Mouse (Mus musculus) intestine, postnatal 0 days (tissue): Measurements from ENCODE around the gene 9930021J03Rik. TPM values are rescaled to one million over a fixed set of nuclear protein-coding genes. Genes with fewer than 3 reads are reported as not detected.
A peak's percentile ranks its signal among the peaks of the same experiment; 100 is the strongest.

Experiments used
- ATAC-seq: fragments of 200-750 bp; cut with Nextera tagmentation; 2 replicates; pipeline ENCODE4 v1.8.0; 2017; ENCODE audit warnings: mild to moderate bottlenecking, moderate TSS enrichment, moderate library complexity
- H3K27ac ChIP-seq: fragments of 300-500 bp; sonication (generic); 2 replicates; pipeline ENCODE4 v1.5.1; 2014; ENCODE audit warnings: mild to moderate bottlenecking, low read depth, low read length, moderate library complexity
- H3K27me3 ChIP-seq: fragments of 300-500 bp; sonication (generic); replicated peaks from 2 replicates; pipeline ENCODE4 v1.6.1; 2014; ENCODE audit warnings: low read length, mixed read lengths; ENCODE audit not compliant: control insufficient read depth, insufficient read depth
- H3K36me3 ChIP-seq: fragments of 300-500 bp; sonication (generic); 2 replicates; pipeline ENCODE4 v1.6.1; 2014; ENCODE audit warnings: mild to moderate bottlenecking, moderate library complexity; ENCODE audit not compliant: control insufficient read depth, insufficient read depth
- H3K4me1 ChIP-seq: fragments of 300-500 bp; sonication (generic); replicated peaks from 2 replicates; pipeline ENCODE4 v1.6.1; 2014; ENCODE audit warnings: antibody characterized with exemption, low read length, mixed read lengths; ENCODE audit not compliant: control insufficient read depth, insufficient read depth
- H3K4me2 ChIP-seq: fragments of 300-500 bp; sonication (generic); replicated peaks from 2 replicates; pipeline ENCODE4 v1.6.1; 2014; ENCODE audit warnings: low read depth, mild to moderate bottlenecking, moderate library complexity
- H3K4me3 ChIP-seq: fragments of 300-500 bp; sonication (generic); 2 replicates; pipeline ENCODE4 v1.5.1; 2014; ENCODE audit warnings: low read depth, low read length
- H3K9ac ChIP-seq: fragments of 300-500 bp; sonication (generic); 2 replicates; pipeline ENCODE4 v1.6.1; 2014; ENCODE audit warnings: mild to moderate bottlenecking, low read depth, low read length
- H3K9me3 ChIP-seq: fragments of 300-500 bp; sonication (generic); 2 replicates; pipeline ENCODE4 v1.6.1; 2016; ENCODE audit warnings: mixed run types; ENCODE audit not compliant: control insufficient read depth
- CTCF ChIP-seq: sonication (generic); IDR thresholded peaks from 2 replicates; pipeline ENCODE4 v1.5.1; 2016; ENCODE audit warnings: low read depth, mild to moderate bottlenecking, control low read depth, antibody characterized with exemption, moderate library complexity
- WGBS: fragments of 180-500 bp; shearing (Covaris S2); extraction: QIAGEN DNeasy Blood & Tissue Kit; methylation state at CpG from one replicate; pipeline ENCODE4 v1.1.7; 2014; 5-methylcytosine and 5-hydroxymethylcytosine counted together
- polyA plus RNA-seq: library from polyadenylated mRNA; unstranded; fragments of >200 nt; fragmentation: Nextera tagmentation; extraction: Ambion mirVana; gene quantifications from 2 replicates; pipeline ENCODE4 v1.2.1, GENCODE M21; 2015

The 9930021J03Rik gene
- polyA plus RNA-seq, 1 experiment from 2014 or later: 3.4 TPM

GRCm38 (mm10) chr19:29695071-29695470 is 110.7 kb downstream of the 9930021J03Rik start:
- no peaks in the 10 kb centered on the region for H3K4me1 ChIP-seq
- ATAC-seq: no peak
- H3K9me3 ChIP-seq: no peaks in the 10 kb centered on the region
- H3K36me3 ChIP-seq: no peaks in the 10 kb centered on the region
- no peak for TF ChIP-seq CTCF
- no peak overlapping the region for H3K4me3 ChIP-seq
- WGBS: 92% methylated on average over 10 of the region's 10 CpGs
- no peak overlapping the region for H3K27ac ChIP-seq
- H3K9ac ChIP-seq: no peak overlapping the region
- no peaks in the 10 kb centered on the region for H3K27me3 ChIP-seq
- H3K4me2 ChIP-seq: no peak overlapping the region

DNA sequence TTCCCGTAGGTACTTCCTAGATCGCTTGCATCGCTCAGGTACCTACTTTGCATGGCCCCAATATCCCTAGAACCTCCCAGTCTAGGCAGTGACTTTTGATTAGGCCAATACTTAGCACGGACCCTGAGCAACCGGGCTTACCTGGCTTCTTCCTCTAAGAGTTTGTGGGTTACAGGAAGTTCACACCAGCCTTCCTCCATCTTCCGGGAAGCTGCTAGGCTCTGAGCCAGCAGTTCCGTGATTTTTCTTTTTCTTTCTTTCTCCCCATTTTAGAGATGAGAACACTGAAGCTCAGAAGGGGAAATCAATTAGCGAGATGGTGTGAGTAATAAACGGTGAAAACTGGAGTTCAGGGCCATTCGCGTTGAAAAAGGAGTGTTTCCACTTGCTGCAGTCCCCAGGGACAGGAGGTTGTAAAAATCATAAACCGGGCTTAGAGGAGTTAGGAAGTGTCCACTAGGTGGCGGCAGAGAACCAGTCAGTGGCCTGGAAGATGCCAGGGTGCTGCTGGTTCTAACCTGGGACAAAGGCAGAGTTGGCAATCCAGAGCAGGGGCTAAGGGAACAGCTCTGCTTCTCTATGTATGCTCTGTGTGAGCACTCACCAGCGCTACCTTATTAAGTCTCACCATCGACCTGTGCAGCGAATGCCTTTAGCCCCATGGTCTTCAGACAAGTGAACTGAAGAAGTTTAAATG is 121.8 kb downstream of the 9930021J03Rik start:
- Histone ChIP-seq H3K9ac (no peak overlapping the region), H3K27ac (no peak overlapping the region), H3K4me1 (no peaks in the 10 kb centered on the region), H3K4me2 (no peak overlapping the region), H3K4me3 (no peak overlapping the region), H3K27me3 (no peaks in the 10 kb centered on the region), H3K36me3 (no peaks in the 10 kb centered on the region), H3K9me3 (no peaks in the 10 kb centered on the region; the same call in 1 of the 2 replicates)
- 54% methylated on average over 16 of the region's 16 CpGs for WGBS
- peak; percentile 91 for TF ChIP-seq CTCF
- 0 out of 2 replicates have a peak, but pooled peaks have one; percentile 41 for ATAC-seq

- no peaks in the 10 kb centered on the region for H3K27me3 ChIP-seq
- H3K27ac ChIP-seq: no peak overlapping the region
- TF ChIP-seq CTCF: no peak
- no peak overlapping the region for H3K4me3 ChIP-seq
- H3K4me2 ChIP-seq: no peak overlapping the region
- H3K4me1 ChIP-seq: no peaks in the 10 kb centered on the region
- H3K36me3 ChIP-seq: no peaks in the 10 kb centered on the region
- no peaks in the 10 kb centered on the region; the same call in 1 of the 2 replicates for H3K9me3 ChIP-seq
- H3K9ac ChIP-seq: no peak overlapping the region
- WGBS: 52% methylated on average over 13 of the region's 13 CpGs
- no peak for ATAC-seq
These were observed 125.3 kb downstream of the 9930021J03Rik start for GRCm38 (mm10) chr19:29680182-29681152.

DNA sequence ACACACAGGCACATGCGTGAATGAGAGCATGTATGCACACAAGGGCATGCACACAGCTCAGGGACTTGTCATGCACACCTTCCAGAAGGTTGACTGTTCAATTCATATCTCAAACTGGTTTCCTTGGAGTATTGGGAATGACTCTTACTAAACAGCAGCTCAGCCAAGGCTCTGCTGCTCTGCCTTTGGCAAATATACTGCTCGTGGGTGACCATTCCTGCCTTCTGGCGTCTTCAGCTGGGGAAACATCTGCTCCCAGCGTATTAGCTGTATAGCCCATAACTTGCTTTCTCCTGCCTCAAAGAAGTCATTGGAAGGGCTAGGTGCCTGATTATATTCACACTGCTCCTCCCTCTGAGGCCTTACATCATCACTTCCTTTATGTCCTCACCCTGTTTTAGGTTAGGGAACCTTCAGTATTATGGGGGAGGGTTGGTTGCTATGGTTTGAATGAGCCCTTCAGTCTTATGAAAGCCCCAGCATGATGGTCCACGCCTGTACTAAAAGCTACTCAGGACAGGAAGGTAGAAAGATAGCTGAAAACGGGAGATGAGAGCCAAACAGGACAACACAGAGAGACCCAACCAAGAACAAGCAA is 127.5 kb downstream of the 9930021J03Rik start:
- H3K36me3 ChIP-seq: no peaks in the 10 kb centered on the region
- no peak for ATAC-seq
- H3K27ac ChIP-seq: no peak overlapping the region
- H3K9me3 ChIP-seq: no peaks in the 10 kb centered on the region
- H3K9ac ChIP-seq: no peak overlapping the region
- H3K4me2 ChIP-seq: no peak overlapping the region
- TF ChIP-seq CTCF: no peak
- H3K27me3 ChIP-seq: no peaks in the 10 kb centered on the region
- WGBS: 76% methylated on average over 6 of the region's 6 CpGs
- no peaks in the 10 kb centered on the region for H3K4me1 ChIP-seq
- no peak overlapping the region for H3K4me3 ChIP-seq

DNA sequence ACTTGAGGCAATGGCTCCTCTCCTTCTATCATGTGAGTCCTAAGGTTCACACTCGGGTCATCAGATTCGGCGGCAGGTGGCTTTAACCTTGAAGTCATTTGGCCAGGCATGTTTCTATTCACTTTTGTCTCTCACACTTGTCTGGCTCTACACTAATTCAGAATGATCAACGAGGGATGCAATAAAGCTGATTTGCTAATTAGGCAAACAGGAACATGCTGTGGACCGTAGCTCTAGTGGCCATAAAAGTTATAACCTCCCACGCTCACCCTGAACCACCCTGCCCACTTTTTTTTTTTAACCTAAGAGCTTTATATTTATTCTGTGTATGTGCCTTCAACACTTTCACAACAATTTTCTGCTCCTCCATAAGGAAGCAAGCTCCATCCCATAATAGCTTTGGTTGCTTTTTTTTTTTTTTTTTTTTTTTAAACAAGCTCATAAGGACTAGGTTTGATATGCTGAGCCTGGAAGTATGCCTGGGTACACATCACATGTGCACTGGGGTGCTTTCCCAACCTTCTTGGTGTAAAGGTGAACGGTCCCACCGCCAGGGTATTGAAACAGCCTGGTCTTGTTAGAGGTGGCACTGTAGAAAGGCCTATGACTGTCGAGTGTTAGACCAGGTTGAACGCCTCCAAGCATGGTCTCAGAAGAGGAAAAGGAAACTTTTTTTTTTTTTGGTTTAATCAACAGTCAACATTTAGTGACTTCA is 129.2 kb downstream of the 9930021J03Rik start:
- H3K9me3 ChIP-seq: no peaks in the 10 kb centered on the region
- H3K4me2 ChIP-seq: no peak overlapping the region
- no peak overlapping the region for H3K9ac ChIP-seq
- no peaks in the 10 kb centered on the region for H3K27me3 ChIP-seq
- no peaks in the 10 kb centered on the region for H3K4me1 ChIP-seq
- no peak for TF ChIP-seq CTCF
- WGBS: 53% methylated on average over 10 of the region's 10 CpGs
- no peak overlapping the region for H3K27ac ChIP-seq
- no peak overlapping the region for H3K4me3 ChIP-seq
- H3K36me3 ChIP-seq: no peaks in the 10 kb centered on the region
- peak; percentile 65 for ATAC-seq
